Mouse (Mus musculus) forebrain, embryonic 10.5 days (tissue): ENCODE data around the gene Ripk1. TPM values are rescaled to one million over a fixed set of nuclear protein-coding genes. Genes with fewer than 3 reads are reported as not detected.

ENCODE experiments used
- DNase-seq: peaks from one replicate; pipeline ENCODE4 v3.0.0-alpha.2; 2017; ENCODE audit warnings: low spot score; ENCODE audit errors: extremely low spot score
- H3K27ac ChIP-seq: fragments of 300-500 bp; sonication (generic); 2 replicates; pipeline ENCODE4 v1.5.1; 2016; ENCODE audit warnings: mild to moderate bottlenecking
- H3K27me3 ChIP-seq: fragments of 300-500 bp; sonication (generic); 2 replicates; pipeline ENCODE4 v1.6.1; 2016; ENCODE audit warnings: mild to moderate bottlenecking; ENCODE audit not compliant: poor library complexity, severe bottlenecking
- H3K36me3 ChIP-seq: fragments of 300-500 bp; sonication (generic); replicated peaks from 2 replicates; pipeline ENCODE4 v1.6.1; 2016; ENCODE audit warnings: mild to moderate bottlenecking, moderate library complexity
- H3K4me1 ChIP-seq: fragments of 300-500 bp; sonication (generic); 2 replicates; pipeline ENCODE4 v1.6.1; 2016
- H3K4me3 ChIP-seq: fragments of 300-500 bp; sonication (generic); 2 replicates; pipeline ENCODE4 v1.5.1; 2016; ENCODE audit warnings: mild to moderate bottlenecking, moderate library complexity
- H3K9me3 ChIP-seq: fragments of 300-500 bp; sonication (generic); 2 replicates; pipeline ENCODE4 v1.6.1; 2016; ENCODE audit warnings: mild to moderate bottlenecking, moderate library complexity
- WGBS: fragments of 180-500 bp; shearing (Covaris S2); methylation state at CpG from one replicate; pipeline ENCODE4 v1.1.7; 2016; 5-methylcytosine and 5-hydroxymethylcytosine counted together
- polyA plus RNA-seq: library from polyadenylated mRNA; unstranded; fragments of >200 nt; fragmentation: Nextera tagmentation; extraction: Ambion mirVana; gene quantifications from 2 replicates; pipeline ENCODE4 v1.2.1, GENCODE M21; 2016

The Ripk1 gene
- polyA plus RNA-seq = 7.0 and 7.7 TPM in 2 replicates

DNA sequence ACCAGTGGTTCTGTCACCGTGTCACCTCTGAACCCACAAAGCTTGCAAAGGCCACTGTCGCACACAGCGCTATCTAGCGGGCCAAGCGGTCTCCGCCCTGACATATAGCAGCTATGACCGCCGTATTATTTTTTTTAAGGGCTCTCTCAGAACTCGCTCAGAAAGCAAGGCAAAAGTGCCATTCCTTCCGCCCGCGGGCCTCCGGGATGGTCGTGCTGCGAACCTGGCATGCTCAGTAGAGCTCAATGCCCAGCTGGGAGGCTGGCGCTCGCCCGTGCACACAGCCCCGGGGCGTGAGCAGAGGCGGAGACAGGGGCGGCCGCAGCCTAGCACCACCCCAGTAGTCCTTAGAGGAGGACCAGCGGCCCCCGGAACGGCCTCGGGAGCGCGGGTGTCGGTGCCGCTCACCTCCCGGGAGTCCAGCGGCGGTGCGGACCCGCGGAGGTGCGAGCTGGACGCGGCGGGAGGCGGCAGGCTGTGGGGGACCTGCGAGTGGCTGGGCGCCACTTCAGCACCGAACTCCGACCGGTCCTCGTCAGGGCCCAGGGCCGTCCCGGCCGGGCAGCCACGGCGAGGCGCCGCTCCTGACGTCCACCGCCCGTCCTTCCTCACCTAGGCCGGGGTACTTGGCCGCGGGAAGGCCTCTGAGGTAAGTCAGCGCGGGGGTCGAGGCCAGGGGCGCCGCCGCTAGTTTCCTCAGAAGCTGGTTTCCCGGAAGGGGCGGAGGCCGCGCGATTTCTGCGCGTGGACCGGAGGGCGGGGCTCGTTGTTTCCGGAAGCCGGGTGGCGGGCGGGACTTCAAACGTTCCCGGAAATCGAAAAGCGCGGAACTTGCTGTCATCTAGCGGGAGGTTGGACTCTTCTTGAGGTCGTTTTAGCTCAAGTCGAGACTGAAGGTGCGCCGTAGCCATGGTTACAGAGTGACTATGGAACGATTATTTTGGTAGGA is at the start of gene Ripk1, which contains the start of gene Serpinb6a:
Gene Ripk1, plus strand, starts transcription at position 306 of the 949 bp plus-strand sequence.
Gene Serpinb6a, minus strand, starts transcription at position 737 of the 949 bp plus-strand sequence.
- under 1% methylated on average over 92 of the region's 92 CpGs for WGBS
- DNase-seq = peak; percentile 87
- peak within 1 kb of the TSS; percentile 93 for H3K27ac ChIP-seq
- H3K27me3 ChIP-seq = no peaks in the 10 kb centered on the region
- peak within 1 kb of the TSS; percentile 98 for H3K4me3 ChIP-seq
- H3K9me3 ChIP-seq = no peaks in the 10 kb centered on the region
- peaks cover 16% of the 10 kb centered on the region for H3K4me1 ChIP-seq
- H3K36me3 ChIP-seq = no peaks in the 10 kb centered on the region

DNA sequence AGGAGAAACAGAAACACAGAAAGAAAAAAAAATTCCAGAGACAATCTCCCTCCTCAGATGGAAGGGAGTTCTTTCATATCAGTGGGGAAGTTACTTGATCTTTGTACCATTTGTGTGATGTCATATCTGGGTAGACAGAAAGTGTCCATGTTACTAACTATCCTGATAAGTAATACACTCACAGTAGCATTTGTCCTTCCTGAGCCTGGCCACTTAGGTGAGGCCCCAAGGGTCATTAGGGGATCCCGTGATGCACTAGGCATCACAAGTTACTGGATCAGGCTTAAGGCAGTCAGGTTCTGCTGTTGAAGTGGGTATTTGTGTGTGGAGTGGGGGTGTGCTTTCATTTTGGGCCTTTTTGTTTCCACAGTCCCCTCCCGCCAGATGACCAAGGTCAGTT is 49.2 kb upstream of the Ripk1 start:
- Histone ChIP-seq H3K36me3 (no peaks in the 10 kb centered on the region), H3K4me1 (no peaks in the 10 kb centered on the region), H3K4me3 (no peak overlapping the region), H3K27ac (no peak overlapping the region), H3K9me3 (no peaks in the 10 kb centered on the region), H3K27me3 (no peaks in the 10 kb centered on the region)
- DNase-seq = no peak
- 80% methylated on average over 2 of the region's 2 CpGs for WGBS

GRCm38 (mm10) chr13:33956571-33957421 is 45.4 kb upstream of the Ripk1 start:
- DNase-seq = no peak
- H3K4me3 ChIP-seq = no peak overlapping the region
- 43% methylated on average over 6 of the region's 6 CpGs for WGBS

GRCm38 (mm10) chr13:33959771-33960170 is 42.4 kb upstream of the Ripk1 start:
- DNase-seq = no peak
- H3K4me1 ChIP-seq = peaks cover 5% of the 10 kb centered on the region; the same call in 1 of the 2 replicates
- no peak overlapping the region for H3K4me3 ChIP-seq
- no peaks in the 10 kb centered on the region for H3K27me3 ChIP-seq
- no peaks in the 10 kb centered on the region for H3K9me3 ChIP-seq
- no peaks in the 10 kb centered on the region for H3K36me3 ChIP-seq
- H3K27ac ChIP-seq = no peak overlapping the region
- 90% methylated on average over 2 of the region's 2 CpGs for WGBS

More at GRCm38 (mm10) chr13:33956571-33957421, 45.4 kb upstream of the Ripk1 start:
- no peaks in the 10 kb centered on the region for H3K27me3 ChIP-seq
- H3K27ac ChIP-seq = no peak overlapping the region
- no peaks in the 10 kb centered on the region for H3K4me1 ChIP-seq
- H3K9me3 ChIP-seq = no peaks in the 10 kb centered on the region
- H3K36me3 ChIP-seq = no peaks in the 10 kb centered on the region

DNA sequence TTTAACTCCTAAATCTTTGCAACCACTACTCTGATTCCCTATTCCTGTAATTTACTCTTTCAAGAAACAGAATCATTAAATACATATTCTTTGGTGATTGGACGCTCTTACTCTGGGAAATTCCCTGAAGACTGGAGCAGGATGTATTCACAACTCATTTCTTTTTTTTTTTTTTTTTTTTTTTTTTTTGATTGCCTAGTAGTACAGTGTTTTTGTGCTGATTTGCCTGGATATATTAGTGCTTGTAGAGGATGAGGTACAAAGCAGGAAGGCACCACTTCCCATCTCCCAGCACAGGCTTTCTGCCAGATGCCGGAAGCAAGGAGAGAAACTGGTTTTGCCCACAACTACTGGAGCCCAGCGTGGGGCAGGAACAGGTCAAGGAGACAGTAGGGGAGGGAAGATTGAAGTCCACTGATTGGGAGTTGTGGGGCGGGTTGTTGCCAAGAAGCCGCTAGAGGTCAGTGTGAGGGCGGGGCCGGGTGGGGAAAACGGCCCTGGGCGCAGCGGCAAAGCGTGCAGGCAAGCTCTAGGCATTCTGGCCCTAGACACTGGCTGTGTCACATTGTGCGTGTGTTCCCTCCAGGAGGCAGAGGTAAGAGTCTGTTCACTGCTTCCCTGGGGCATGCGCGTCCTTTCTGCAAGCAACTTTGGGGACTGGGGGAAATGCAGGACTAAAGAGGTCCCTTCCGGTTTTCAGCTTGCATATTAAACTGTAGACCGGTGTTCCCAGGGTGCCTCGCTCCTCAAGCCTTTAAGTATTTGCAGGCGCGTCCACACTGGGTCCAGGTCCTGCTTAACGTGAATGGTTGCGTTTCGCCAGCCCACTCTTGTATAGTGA is 37.7 kb upstream of the Ripk1 start, which contains the start of gene Nqo2:
Gene Nqo2, plus strand, starts transcription at position 482 of the 841 bp plus-strand sequence.
- peak within 1 kb of the TSS; percentile 90 for H3K27ac ChIP-seq
- WGBS = 3% methylated on average over 22 of the region's 22 CpGs
- peaks cover 18% of the 10 kb centered on the region for H3K4me1 ChIP-seq
- no peaks in the 10 kb centered on the region for H3K9me3 ChIP-seq
- H3K27me3 ChIP-seq = no peaks in the 10 kb centered on the region
- H3K36me3 ChIP-seq = no peaks in the 10 kb centered on the region
- DNase-seq = peak; percentile 82
- peak within 1 kb of the TSS; percentile 66 for H3K4me3 ChIP-seq

DNA sequence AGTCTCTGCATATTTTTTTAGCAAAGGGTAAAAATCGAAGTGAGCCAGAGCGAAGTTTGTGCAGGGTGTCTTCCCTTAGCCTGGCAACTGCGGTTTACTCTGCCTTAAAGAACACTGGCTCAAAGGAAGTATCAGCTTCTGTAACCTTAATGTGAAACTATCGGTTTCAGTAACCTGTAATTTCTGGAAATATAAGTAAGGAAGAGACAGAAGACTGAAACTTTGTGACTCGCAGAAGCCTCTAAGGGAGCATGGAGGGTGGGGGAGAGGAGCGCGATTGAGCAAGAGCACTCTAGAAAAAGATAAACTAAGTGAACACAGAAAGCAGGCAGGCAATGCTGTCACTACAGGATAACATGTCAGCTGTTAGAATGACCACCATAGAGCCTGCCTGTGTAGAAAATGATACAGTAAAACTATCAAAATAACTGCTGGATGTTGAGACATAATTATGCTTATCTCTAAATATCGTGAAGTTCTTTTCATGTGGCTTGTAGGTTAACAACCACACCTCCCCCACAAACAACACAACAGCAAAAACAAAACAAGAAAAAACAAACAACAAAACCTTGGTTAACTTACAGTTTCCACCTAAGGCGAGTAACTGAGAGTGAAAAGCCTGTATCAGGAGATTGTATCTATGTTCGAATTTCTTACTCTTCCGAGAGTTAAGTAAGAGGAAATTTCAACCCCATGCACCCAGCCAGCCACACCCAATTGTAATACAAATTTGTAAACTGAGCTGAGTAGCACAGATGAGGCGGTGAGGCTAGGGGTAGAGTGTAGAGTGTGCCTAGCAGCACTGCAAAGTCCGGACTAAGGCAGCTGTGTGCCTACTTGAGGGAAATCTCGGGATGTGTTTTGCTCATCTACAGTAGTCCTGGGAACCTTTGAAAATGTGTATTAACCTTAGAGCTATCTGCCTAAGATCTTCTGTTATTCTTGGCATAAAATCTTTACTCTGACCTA is 36.8 kb upstream of the Ripk1 start:
- Histone ChIP-seq H3K27ac (peak overlapping the region; percentile 90), H3K4me1 (peaks cover 18% of the 10 kb centered on the region), H3K4me3 (peak overlapping the region; percentile 66), H3K36me3 (no peaks in the 10 kb centered on the region), H3K9me3 (no peaks in the 10 kb centered on the region), H3K27me3 (no peaks in the 10 kb centered on the region)
- no peak for DNase-seq
- 31% methylated on average over 14 of the region's 14 CpGs for WGBS

GRCm38 (mm10) chr13:33966025-33966412 is 36.1 kb upstream of the Ripk1 start:
- no peak overlapping the region for H3K27ac ChIP-seq
- no peaks in the 10 kb centered on the region for H3K27me3 ChIP-seq
- peaks cover 18% of the 10 kb centered on the region for H3K4me1 ChIP-seq
- no peaks in the 10 kb centered on the region for H3K9me3 ChIP-seq
- 79% methylated on average over 4 of the region's 4 CpGs for WGBS
- DNase-seq = no peak
- H3K36me3 ChIP-seq = no peaks in the 10 kb centered on the region
- no peak overlapping the region for H3K4me3 ChIP-seq

GRCm38 (mm10) chr13:33966574-33966973 is 35.6 kb upstream of the Ripk1 start:
- Histone ChIP-seq H3K4me3 (no peak overlapping the region), H3K36me3 (no peaks in the 10 kb centered on the region), H3K4me1 (peaks cover 18% of the 10 kb centered on the region), H3K9me3 (no peaks in the 10 kb centered on the region), H3K27ac (no peak overlapping the region), H3K27me3 (no peaks in the 10 kb centered on the region)
- no peak for DNase-seq

- Histone ChIP-seq H3K27me3 (no peaks in the 10 kb centered on the region), H3K9me3 (no peaks in the 10 kb centered on the region), H3K4me3 (no peak overlapping the region), H3K36me3 (peaks cover 8% of the 10 kb centered on the region), H3K27ac (no peak overlapping the region), H3K4me1 (no peaks in the 10 kb centered on the region)
- WGBS = 87% methylated on average over 5 of the region's 5 CpGs
- no peak for DNase-seq
Measured at GRCm38 (mm10) chr13:33989625-33990024, 12.5 kb upstream of the Ripk1 start.

DNA sequence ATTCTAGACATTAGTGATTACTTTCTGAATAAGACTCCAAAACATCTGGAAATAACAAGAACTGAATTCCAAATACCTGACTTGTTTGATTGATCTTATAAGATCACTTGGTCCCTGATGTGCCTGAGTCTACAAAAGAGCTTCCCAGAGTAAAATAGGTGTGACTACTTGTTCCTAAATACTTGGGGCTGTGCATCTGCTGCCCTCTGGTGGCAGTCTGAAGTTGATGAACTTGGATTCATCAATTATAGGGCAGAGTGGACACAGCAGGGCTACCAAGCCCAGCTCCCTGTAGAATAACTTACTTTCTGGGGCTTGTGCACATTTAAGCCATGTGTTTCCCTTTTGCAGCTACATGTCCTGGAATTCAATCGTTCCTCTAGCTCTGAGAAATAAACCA is 7.0 kb upstream of the Ripk1 start:
- no peaks in the 10 kb centered on the region for H3K27me3 ChIP-seq
- H3K4me1 ChIP-seq = no peaks in the 10 kb centered on the region
- peak; percentile 60 for DNase-seq
- no peak overlapping the region for H3K27ac ChIP-seq
- H3K9me3 ChIP-seq = no peaks in the 10 kb centered on the region
- WGBS = 34% methylated on average over 1 of the region's 1 CpGs
- H3K36me3 ChIP-seq = no peaks in the 10 kb centered on the region; the same call in 1 of the 2 replicates
- no peak overlapping the region for H3K4me3 ChIP-seq

DNA sequence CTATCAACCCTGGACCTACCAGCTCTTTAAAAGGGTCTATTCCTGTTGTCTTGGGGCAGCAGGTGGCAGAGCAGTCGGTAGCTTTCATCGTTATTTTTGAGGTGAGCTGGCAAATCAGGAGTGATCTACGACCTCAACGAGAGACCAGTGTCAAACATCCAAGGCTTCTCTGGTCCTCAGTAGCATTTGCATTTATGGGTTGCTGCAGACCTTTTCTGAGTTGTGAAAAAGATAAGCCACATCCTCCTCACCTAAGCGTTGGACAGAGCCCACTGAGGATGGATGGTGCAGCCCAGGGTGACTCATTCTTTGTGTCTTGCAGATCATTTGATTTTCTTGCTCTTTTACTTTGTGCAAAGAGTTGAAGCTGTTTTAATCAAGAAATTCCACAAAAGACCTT is 895 bp downstream of the Ripk1 start:
- WGBS = 9% methylated on average over 5 of the region's 5 CpGs
- H3K9me3 ChIP-seq = no peaks in the 10 kb centered on the region
- H3K27ac ChIP-seq = peak overlapping the region; percentile 93
- no peaks in the 10 kb centered on the region for H3K36me3 ChIP-seq
- peak overlapping the region; percentile 98 for H3K4me3 ChIP-seq
- peaks cover 16% of the 10 kb centered on the region for H3K4me1 ChIP-seq
- DNase-seq = no peak
- no peaks in the 10 kb centered on the region for H3K27me3 ChIP-seq
